Mouse (Mus musculus): ENCODE measurements around the gene Mark2. TPM values are rescaled to one million over a fixed set of nuclear protein-coding genes. Genes with fewer than 3 reads are reported as not detected.

Gene Mark2
- polyA plus RNA-seq (2017; shearing (Covaris generic)): 100 to 1,000 TPM; 157 to 178 TPM

DNA sequence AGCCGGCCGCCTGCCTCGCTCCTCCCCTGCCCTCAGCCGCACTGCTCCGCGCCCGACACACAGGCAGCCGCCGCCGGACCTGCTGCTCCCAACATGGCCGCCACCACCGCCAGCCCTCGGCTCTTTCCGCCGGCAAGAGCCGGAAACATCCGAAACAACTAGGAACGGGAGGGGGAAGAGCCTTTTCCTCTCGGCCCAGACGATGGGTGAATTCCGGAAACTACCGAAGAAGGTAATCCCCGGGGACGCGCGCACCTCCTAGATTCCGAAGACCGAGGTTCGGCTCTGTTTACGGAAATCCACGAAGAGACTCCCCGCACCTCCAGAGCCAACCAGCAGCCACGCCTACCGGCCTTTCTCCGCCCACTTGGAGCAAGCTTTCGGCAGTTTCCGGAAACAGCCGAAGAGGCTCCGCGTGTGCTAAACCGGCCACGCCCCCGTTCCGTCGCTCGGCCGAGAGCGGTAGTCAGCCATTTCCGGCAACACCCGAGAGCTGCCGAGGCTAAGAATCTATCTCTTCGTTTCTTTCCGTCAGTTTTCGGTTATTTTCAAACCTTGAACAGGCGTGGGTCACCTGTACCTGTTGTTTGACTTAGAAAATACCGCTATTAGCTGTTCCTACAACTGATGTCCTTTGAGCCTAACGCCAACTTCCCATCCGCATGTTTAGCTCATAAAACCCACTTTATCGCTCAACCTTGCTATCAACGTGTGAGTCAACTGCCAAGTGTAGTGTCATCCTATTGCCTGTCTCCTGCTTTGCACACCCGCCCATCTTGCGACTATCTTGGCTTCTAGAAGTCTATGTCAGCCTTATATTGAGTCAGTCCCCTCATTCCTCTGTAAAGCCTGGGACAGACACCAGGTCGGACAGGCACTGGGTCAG is at the start of gene Mark2:
Gene Mark2 (minus strand): TSS at position 349 of the 886 bp plus-strand sequence.

DNA sequence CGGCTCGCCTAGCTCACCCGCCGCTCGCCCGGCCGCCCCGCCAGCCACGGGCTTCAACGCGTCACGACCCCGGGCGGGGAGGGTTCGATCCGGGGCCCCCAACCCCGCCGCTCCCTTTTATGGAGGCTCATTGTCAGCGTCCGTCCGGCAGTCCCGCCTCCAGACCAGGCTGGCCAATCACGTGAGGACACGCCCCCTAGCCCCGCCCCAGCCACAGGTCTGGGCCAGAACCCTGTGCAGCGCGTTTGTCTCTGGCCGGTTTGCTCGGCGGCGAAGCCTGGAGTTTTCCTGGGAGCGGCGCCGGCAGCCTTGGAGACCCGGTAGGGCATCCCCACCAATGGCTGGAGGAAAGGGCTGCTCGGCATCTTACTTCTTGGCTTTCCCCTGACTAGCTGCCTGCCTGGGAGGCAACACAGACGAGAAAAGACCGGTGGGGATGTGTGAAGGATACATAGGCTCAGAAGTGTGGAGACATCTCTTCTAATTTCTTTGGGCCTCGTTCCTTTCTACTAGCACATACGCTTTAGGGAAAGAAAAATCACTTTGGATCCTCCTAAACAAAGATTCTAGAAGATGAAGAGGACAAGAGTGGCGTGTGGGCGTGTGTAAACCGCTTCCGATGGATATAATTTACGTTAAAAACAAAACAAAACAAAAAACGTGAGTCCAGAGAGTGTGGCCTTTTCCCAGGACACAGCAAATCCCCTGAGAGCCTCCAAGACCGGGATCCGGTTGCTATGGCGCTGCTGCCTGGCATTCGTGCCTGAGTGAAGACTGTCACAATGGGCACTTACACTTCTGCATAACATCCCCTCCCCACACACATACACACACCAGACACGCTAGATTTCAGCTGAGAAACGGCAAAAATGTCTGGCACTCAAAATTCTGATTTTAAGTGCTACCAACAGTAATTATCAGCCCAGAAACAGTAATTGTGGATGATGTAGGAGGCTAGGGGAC is 41.5 kb upstream of the Mark2 start, which contains the start of gene Spindoc:
Gene Spindoc (minus strand): TSS at position 92 of the 963 bp plus-strand sequence.

GRCm38 (mm10) chr19:7267091-7267741 is 74.4 kb downstream of the Mark2 start, which contains the start of gene Rcor2:
Rcor2 (plus strand) TSS chr19:7267325.

DNA sequence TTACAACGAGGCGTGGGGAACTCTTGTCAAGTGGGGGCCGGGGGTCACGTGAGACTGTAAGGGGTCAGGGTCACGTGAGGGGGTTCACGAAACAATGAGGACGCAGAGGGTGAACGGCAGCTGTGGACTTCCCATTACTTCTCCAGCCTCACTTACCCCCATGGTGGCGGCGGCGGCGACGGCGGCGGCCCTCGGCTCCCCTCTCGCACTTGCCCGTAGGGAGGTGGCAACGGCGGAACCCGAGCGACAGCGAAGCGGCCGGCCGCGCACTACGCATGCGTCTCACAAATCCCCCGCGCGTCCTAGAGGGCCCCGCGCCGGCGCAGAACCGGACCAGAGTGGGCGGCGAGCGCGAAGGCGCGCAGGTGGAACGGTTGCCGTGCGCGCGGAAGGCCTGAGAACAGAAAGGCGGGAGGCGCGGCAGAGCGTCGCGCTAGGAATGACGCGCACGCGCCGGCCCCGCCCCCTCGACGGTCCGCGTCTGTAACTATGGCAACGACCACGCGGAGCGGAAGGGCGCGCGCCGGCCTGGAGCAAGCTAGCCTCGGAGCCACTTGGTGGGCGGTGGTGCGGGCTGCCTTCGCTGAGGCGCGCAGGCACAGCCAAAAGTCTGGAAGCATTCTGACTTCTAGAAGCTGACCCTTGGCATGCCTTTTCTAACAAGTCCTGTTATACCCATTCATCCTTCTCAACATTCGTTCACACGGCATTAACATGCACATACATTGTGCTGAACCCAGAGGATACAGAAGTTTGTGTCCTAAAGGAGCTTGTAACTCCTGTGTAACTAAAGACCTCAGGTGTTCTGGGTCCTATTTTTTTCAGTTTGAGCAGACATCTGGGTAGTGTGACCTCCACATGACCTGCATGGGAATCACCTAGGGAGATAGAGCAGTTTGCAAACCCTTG is 100.6 kb downstream of the Mark2 start, which contains the start of gene Naa40:
Gene Naa40 (minus strand): TSS at position 402 of the 909 bp plus-strand sequence.

Other genes starting within 250 kb of the Mark2 start
- not detected for gene Flrt1, start 236.1 kb downstream of the Mark2 start, polyA plus RNA-seq (2017; shearing (Covaris generic))
- gene Otub1, start 135.5 kb downstream of the Mark2 start, polyA plus RNA-seq (2017; shearing (Covaris generic)): 10 to 100 TPM; 71.3 to 73.8 TPM
- gene Cox8a, start 124.2 kb downstream of the Mark2 start, polyA plus RNA-seq (2017; shearing (Covaris generic)): 100 to 1,000 TPM; 523 to 580 TPM
- 10 to 100 TPM; 44.3 to 56.1 TPM for gene Naa40, start 100.7 kb downstream of the Mark2 start, polyA plus RNA-seq (2017; shearing (Covaris generic))
- gene Rcor2, start 74.5 kb downstream of the Mark2 start, polyA plus RNA-seq (2017; shearing (Covaris generic)): under 1 TPM; 0.39 to 0.61 TPM
- gene Spindoc, start 41.1 kb upstream of the Mark2 start, polyA plus RNA-seq (2017; shearing (Covaris generic)): 10 to 100 TPM; 22.4 to 29.0 TPM
- 1 to 10 TPM in 1 of 2 experiments, under 1 TPM in 1; 0.14 to 1.8 TPM for gene 2700081O15Rik, start 75.8 kb upstream of the Mark2 start, polyA plus RNA-seq (2017; shearing (Covaris generic))
- gene Rtn3, start 141.4 kb upstream of the Mark2 start, polyA plus RNA-seq (2017; shearing (Covaris generic)): 100 to 1,000 TPM; 108 to 122 TPM
- gene Atl3, start 152.2 kb upstream of the Mark2 start, polyA plus RNA-seq (2017; shearing (Covaris generic)): 10 to 100 TPM; 13.8 to 15.8 TPM
- 100 to 1,000 TPM; 103 to 156 TPM for gene Pla2g16, start 215.6 kb upstream of the Mark2 start, polyA plus RNA-seq (2017; shearing (Covaris generic))

Measured in activated CD4-positive, CD25-positive, alpha-beta regulatory T cell (primary cell).